Mouse (Mus musculus) adrenal gland, adult (tissue): ENCODE data around the gene Ric3.
A peak's percentile ranks its signal among the peaks of the same experiment; 100 is the strongest.

Source experiments
- DNase-seq, 2 experiments: peaks; one replicate each; pipeline ENCODE4 v3.0.0; 2022 to 2023; ENCODE audit warnings: low spot score in 1 of 2; ENCODE audit not compliant: inconsistent age in 2 of 2

Gene Ric3

DNA sequence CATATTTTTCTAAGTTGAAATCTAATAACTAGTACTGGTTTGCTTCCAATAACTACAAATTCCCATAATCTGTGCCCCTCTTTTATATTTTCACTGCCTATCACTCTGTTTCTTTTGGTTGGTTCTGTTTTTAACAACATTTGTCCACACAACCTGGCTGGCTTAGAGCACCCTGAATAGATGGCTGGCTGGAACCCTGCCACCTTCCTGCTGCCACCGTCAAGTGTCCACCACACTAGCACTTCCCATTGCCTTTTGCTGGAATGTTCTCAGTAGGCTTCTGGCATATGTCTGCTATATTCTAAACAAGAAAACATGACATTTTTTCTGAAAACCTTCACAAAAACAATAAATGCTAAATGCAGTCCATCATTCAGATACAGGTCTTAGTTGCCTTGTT, 32.3 kb downstream of the Ric3 start:
- no peak for DNase-seq

DNA sequence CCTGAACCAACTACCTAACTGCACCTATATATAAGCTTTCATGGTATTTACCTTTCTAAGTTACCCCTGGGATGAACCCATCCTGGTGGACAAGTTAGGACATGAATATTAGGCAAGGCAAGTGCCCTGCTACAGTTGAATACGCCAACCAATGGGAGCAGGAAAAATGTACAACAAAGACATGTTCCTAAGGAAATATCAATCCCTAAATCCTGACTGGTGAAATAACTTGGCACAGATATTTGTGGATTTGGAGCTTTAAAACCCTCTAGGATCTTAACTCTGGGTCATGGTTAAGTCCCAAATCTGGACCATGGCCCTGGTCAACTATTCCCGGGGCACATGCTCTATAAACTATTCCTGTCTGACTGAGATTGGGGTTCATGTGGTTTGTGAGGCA, 37.3 kb downstream of the Ric3 start:
- no peak for DNase-seq

- DNase-seq = no peak
These were observed 43.7 kb downstream of the Ric3 start for GRCm38 (mm10) chr7:109039445-109039844.

- DNase-seq = no peak
These were observed 44.1 kb downstream of the Ric3 start for GRCm38 (mm10) chr7:109038987-109039386.

DNA sequence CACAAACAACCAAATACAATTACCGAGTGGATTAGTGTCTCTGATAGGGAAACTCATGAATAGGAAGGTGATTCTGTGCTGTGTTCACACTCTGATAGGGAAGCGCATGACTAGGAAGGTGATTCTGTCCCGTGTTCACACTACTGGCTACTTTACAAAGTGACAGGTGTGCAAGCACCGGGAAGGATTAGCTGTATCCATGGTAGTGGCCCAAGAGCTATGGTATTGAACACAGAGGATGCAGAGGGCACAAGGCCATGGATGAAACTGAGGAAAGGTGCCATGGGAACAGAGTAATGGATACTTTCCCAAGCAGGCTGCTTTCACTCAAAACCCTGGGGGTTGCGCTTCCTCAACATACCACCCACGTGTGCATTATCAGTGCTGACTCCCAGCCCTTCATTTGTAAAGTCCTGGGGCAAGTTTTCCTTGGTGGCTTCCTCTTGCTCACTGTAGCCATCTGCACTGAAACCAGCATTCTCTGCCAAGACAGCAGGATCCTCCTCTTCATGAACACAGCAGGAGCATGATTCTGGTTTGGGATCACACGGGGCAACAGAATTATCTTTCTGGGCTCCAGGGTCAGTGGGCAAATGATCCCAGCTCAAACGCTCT, 44.9 kb downstream of the Ric3 start:
- DNase-seq = no peak

GRCm38 (mm10) chr7:109032054-109032453, 51.1 kb downstream of the Ric3 start:
- DNase-seq = no peak

GRCm38 (mm10) chr7:109031331-109031730, 51.8 kb downstream of the Ric3 start:
- DNase-seq = no peak

- DNase-seq = no peak
These were observed 53.1 kb downstream of the Ric3 start for GRCm38 (mm10) chr7:109029961-109030465.

- DNase-seq = peak in 1 of 2 experiments; percentile 89
These were observed 54.9 kb downstream of the Ric3 start for GRCm38 (mm10) chr7:109028204-109028603.

DNA sequence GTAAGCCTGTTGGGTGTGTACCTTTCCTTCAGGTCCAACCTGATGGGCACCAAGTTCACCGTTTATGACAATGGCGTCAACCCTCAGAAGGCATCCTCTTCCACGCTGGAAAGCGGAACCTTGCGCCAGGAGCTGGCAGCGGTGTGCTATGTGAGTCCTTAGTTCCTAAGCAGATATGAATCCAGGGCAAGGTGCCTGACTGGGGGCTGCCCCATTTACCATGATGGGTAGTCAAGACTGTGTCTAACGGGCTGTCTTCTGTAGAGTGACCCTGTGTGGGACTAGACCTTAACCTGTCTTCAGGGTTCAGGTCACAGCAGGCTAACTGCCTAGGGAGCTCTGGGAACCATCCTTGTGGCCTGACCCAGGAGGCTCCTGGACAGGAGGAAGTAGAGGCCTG, 55.4 kb downstream of the Ric3 start:
- no peak for DNase-seq

DNA sequence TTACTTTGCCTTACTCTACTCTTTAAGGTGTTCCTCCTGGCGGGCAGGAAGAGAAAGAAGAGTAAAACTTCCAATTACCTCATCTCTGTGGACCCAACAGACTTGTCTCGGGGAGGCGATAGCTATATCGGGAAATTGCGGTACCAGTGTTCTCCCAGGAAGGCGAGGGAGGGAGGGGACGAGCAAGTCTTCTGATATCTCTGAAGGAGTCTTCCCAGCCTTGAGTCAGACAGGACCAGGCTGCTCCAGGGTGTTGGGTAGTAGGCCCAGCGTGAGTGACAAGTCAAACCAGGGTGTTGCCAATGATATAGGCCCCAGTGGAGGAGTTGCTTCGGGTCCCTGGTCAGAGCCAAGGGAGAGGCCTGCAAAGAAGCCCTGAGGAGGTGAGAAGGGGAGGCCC, 56.2 kb downstream of the Ric3 start:
- DNase-seq = no peak

- DNase-seq = no peak
These were observed 57.4 kb downstream of the Ric3 start for GRCm38 (mm10) chr7:109025743-109026142.

DNA sequence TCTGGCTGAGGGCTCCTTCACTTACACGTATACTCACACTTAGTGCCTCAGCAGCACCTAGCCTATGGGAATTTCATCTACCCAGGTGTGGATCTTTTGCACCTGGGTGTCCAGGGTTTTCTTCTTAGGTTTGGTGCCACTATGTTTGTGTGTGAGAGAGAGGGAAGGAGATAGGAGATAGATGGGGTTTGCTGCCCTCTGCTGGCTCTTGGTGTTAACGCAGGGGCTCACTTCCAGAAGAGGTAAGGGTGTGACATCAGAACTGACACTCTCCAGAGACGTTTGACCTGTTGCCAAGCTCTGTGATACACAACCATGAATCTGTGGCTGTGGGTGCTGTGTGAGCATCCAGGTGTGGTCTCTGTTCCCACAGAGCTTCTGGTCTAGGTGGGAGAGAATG, 61.7 kb downstream of the Ric3 start:
- peak; percentile 71 to 91 for DNase-seq

- DNase-seq = peak; percentile 15 to 50
These were observed 63.9 kb downstream of the Ric3 start for GRCm38 (mm10) chr7:109019243-109019642.

GRCm38 (mm10) chr7:109016378-109016923, 66.7 kb downstream of the Ric3 start:
- peak; percentile 46 to 70 for DNase-seq

DNA sequence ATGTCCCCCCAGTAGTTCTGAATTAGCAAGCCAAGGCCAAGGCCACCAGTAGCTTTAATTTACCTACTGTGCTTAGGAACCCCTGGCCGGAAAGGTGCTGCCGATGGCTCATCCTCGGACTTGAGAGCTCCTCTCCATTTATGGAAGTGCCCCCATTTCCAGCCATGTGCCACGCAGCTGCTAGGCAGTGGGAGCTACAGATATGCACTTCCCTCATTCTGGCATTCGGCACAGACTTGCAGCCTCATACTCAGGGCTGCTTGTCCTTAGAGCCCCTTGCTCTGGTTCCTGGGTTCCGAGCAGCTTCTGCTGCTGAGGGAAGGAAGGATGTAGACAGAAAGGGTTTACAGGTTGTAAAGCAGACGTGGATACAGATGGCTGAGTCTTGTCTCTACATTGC, 68.3 kb downstream of the Ric3 start:
- peak in 1 of 2 experiments; percentile 23 for DNase-seq

DNA sequence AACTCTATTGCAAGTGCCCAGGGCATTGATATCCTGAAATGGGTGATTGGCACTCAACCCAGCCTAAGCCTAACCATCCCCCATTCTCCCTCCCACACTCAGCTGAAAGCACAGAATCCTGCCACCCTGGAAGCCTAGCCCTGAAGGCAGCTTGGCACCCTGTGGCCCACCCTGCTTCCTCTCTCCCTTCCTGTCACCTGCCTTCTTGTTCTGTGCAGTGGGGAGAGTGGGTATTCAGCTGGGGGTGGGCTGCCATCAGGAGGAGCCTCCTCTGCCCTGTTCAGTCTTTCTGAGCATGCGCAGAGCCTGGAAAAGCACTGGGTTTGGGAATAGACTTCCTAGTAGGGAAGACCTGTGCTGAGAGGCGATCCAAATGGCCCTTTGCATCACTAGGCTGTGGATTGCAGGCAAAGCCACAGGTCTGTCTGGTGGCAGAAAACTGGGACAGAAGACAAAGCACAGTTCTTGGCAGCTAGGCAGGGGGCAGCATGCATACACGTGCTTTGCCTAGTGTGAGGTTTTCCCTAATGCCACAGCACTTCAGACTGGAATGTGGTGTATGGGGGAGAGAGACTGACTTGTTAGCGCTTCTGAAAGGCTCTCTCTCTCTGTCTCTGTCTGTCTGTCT, 70.0 kb downstream of the Ric3 start:
- no peak for DNase-seq

DNA sequence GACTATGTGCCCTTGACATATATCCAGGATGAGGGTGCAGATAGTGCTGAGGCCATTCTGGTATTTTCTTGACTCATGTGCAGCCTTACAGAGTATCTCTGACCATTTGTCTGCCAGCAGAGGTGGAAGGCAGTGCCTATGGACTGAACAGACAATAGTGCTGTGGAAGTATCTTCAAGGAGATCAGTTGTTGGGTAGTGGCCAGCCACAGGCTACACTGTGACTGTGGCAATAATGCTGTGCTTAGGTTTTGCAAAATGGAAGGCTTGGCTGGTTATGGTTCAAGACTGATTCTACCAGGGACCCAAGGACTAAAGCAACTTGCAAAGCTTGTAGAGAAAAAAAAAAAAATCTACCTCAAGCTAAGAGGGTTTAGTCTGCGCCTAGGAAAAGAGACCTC, 70.6 kb downstream of the Ric3 start:
- DNase-seq = peak in 1 of 2 experiments; percentile 71

DNA sequence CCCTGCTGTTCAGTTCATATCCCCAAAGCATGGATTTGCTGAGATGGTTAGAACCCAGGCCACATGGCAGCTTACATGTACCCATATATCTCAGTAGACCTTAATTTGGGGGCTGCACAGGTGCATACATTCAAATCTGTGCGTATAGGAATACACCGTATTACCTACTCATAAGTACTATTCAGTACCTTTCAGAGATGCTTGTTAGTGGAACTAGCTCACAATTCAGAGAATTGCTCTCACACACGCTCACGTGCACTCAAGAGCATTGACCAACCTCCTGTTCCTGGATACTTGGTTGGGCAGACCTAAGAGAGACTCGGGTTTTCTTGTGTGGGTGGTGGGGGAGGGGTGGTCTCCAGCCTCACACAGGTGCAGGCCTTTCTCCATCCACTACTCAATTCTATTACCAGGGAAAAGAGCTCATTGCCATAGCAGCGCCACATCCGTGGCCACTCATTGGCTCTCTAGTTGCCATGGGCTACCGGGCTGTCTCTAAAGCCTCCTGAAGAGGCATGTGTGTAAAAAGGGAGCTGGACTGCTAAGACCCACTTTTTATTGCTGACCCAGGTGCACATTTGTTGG, 71.4 kb downstream of the Ric3 start:
- peak in 1 of 2 experiments; percentile 68 for DNase-seq

DNA sequence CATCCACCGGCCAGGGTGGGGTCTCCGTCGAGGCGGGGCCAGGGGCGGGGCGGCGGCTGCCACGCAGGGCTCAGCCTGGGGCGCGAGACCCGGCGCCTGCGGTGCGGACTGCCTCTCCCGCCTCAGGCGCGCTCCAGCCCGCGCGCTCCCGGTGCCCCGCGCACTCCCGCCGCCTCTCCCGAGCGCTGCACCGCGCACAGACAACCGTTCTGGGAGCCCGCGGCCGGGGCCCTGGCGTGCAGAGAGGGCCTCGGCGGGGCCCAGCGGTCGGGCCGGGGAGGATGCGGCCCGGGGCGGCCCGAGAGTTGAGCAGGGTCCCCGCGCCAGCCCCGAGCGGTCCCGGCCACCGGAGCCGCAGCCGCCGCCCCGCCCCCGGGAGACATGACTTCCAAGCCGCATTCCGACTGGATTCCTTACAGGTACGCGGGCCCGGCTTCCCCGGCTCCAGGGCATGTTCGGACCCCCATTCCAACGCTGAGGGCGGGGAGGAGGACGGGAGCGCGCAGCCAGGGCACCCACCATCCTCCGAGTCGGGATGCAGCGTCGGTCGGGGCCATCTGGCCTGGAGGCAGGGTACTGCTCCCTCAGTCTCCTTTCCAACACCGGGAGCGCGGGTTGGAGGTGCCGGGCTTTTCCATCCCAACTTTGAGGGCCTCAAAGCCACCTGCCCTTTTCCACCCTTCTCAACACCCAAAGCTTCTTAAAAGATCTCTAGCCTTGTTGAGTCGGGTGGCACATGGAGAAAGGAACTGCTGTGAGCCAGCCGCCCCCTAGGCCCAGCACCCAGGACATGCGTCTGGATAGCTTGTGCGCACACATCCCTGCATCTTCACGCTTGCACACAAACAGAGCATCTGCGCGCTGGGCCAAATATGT, 72.2 kb downstream of the Ric3 start:
- peak; percentile 42 to 83 for DNase-seq

DNA sequence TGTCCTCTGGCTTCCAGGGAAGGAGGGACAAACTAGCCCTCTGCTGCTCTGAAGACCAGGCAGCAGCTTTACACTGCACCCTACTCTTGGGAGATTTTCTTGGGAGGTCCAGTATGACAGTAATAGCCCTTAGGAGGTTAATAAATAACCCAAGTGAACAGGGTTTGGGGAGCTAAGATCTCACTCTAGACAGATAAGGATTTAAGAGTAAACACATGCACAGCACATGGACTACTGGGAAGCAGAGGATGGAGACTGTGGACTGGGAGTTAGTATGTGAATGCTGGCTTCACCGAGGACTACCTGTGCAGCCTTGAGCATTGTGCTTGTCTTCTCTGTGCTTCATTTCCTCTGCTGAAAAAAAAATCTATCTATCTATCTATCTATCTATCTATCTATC, 73.9 kb downstream of the Ric3 start:
- DNase-seq = no peak
